Mouse (Mus musculus): ENCODE measurements around the gene Gm48551. TPM values are rescaled to one million over a fixed set of nuclear protein-coding genes. Genes with fewer than 3 reads are reported as not detected.

Gm48551 gene
- 5.8 and 5.9 TPM in 2 replicates for polyA plus RNA-seq (2012; rRNA removed)

- no peak within 1 kb of the TSS for H3K27ac ChIP-seq (ENCODE audit: insufficient read depth, low read length)
- H3K4me3 ChIP-seq (ENCODE audit: insufficient read depth, low read length): peak within 1 kb of the TSS; percentile 71
- H3K4me1 ChIP-seq (ENCODE audit: control insufficient read depth, insufficient read depth, low read length): peaks cover 4% of the 10 kb centered on the region
- TF ChIP-seq POLR2A (IDR thresholded peaks at IDR 0.05; ENCODE audit: extremely low read depth, insufficient read depth, low read length): peak; percentile 91
- TF ChIP-seq CTCF (IDR thresholded peaks at IDR 0.05; ENCODE audit: extremely low read depth, insufficient read depth, low read length): no peak
Observed at GRCm38 (mm10) chr10:81383802-81384604, at the start of gene Gm48551, which contains the start of gene Dohh. TSS of gene Gm48551 (plus strand) at chr10:81384466. TSS of gene Dohh (plus strand) at chr10:81384428.

- no peak overlapping the region for H3K27ac ChIP-seq (ENCODE audit: insufficient read depth, low read length)
- no peak for TF ChIP-seq POLR2A (IDR thresholded peaks at IDR 0.05; ENCODE audit: extremely low read depth, insufficient read depth, low read length)
- no peak for TF ChIP-seq CTCF (IDR thresholded peaks at IDR 0.05; ENCODE audit: extremely low read depth, insufficient read depth, low read length)
- H3K4me1 ChIP-seq (ENCODE audit: control insufficient read depth, insufficient read depth, low read length): no peaks in the 10 kb centered on the region
- no peak overlapping the region for H3K4me3 ChIP-seq (ENCODE audit: insufficient read depth, low read length)
Observed at GRCm38 (mm10) chr10:81335393-81336340, 48.6 kb upstream of the Gm48551 start.

- no peak for TF ChIP-seq POLR2A (IDR thresholded peaks at IDR 0.05; ENCODE audit: extremely low read depth, insufficient read depth, low read length)
- TF ChIP-seq CTCF (IDR thresholded peaks at IDR 0.05; ENCODE audit: extremely low read depth, insufficient read depth, low read length): no peak
- Histone ChIP-seq H3K27ac (ENCODE audit: insufficient read depth, low read length) (no peak overlapping the region), H3K4me1 (ENCODE audit: control insufficient read depth, insufficient read depth, low read length) (no peaks in the 10 kb centered on the region), H3K4me3 (ENCODE audit: insufficient read depth, low read length) (no peak overlapping the region)
Observed at GRCm38 (mm10) chr10:81336558-81336957, 47.7 kb upstream of the Gm48551 start.

- Histone ChIP-seq H3K4me3 (ENCODE audit: insufficient read depth, low read length) (no peak overlapping the region), H3K27ac (ENCODE audit: insufficient read depth, low read length) (no peak overlapping the region), H3K4me1 (ENCODE audit: control insufficient read depth, insufficient read depth, low read length) (no peaks in the 10 kb centered on the region)
- TF ChIP-seq CTCF (IDR thresholded peaks at IDR 0.05; ENCODE audit: extremely low read depth, insufficient read depth, low read length) (no peak), POLR2A (IDR thresholded peaks at IDR 0.05; ENCODE audit: extremely low read depth, insufficient read depth, low read length) (no peak)
Observed at GRCm38 (mm10) chr10:81340551-81341332, 43.5 kb upstream of the Gm48551 start.

- TF ChIP-seq CTCF (IDR thresholded peaks at IDR 0.05; ENCODE audit: extremely low read depth, insufficient read depth, low read length) (peak; percentile 35), POLR2A (IDR thresholded peaks at IDR 0.05; ENCODE audit: extremely low read depth, insufficient read depth, low read length) (no peak)
Observed at GRCm38 (mm10) chr10:81341333-81341949, 42.8 kb upstream of the Gm48551 start.

GRCm38 (mm10) chr10:81342686-81343505, 41.4 kb upstream of the Gm48551 start, which contains the start of gene Gipc3:
TSS of gene Gipc3 (minus strand) at chr10:81343266.
- H3K27ac ChIP-seq (ENCODE audit: insufficient read depth, low read length): no peak within 1 kb of the TSS
- no peaks in the 10 kb centered on the region for H3K4me1 ChIP-seq (ENCODE audit: control insufficient read depth, insufficient read depth, low read length)
- H3K4me3 ChIP-seq (ENCODE audit: insufficient read depth, low read length): 0 out of 2 replicates have a peak within 1 kb of the TSS, but pooled peaks have one; percentile 12
- TF ChIP-seq POLR2A (IDR thresholded peaks at IDR 0.05; ENCODE audit: extremely low read depth, insufficient read depth, low read length) (no peak), CTCF (IDR thresholded peaks at IDR 0.05; ENCODE audit: extremely low read depth, insufficient read depth, low read length) (no peak)

More at GRCm38 (mm10) chr10:81341333-81341949, 42.8 kb upstream of the Gm48551 start:
- Histone ChIP-seq H3K4me1 (ENCODE audit: control insufficient read depth, insufficient read depth, low read length) (no peaks in the 10 kb centered on the region), H3K27ac (ENCODE audit: insufficient read depth, low read length) (no peak overlapping the region), H3K4me3 (ENCODE audit: insufficient read depth, low read length) (no peak overlapping the region)

- no peak overlapping the region for H3K4me3 ChIP-seq (ENCODE audit: insufficient read depth, low read length)
- no peak overlapping the region for H3K27ac ChIP-seq (ENCODE audit: insufficient read depth, low read length)
- TF ChIP-seq POLR2A (IDR thresholded peaks at IDR 0.05; ENCODE audit: extremely low read depth, insufficient read depth, low read length) (no peak), CTCF (IDR thresholded peaks at IDR 0.05; ENCODE audit: extremely low read depth, insufficient read depth, low read length) (no peak; the same call in 1 of the 2 replicates)
Observed at GRCm38 (mm10) chr10:81344421-81345161, 39.7 kb upstream of the Gm48551 start.

More at GRCm38 (mm10) chr10:81344421-81345161, 39.7 kb upstream of the Gm48551 start:
- no peaks in the 10 kb centered on the region for H3K4me1 ChIP-seq (ENCODE audit: control insufficient read depth, insufficient read depth, low read length)
